Mouse (Mus musculus): ENCODE results near the gene Col6a2.

GRCm38 (mm10) chr10:76643446-76643845 is 20.0 kb upstream of the Col6a2 start:
- no peak for TF ChIP-seq CHD2 (IDR thresholded peaks at IDR 0.05; ENCODE audit: low read depth, low read length)
- no peak for TF ChIP-seq ZNF384 (IDR thresholded peaks at IDR 0.05; ENCODE audit: low read depth, low read length)
- TF ChIP-seq ZC3H11A (IDR thresholded peaks at IDR 0.05; ENCODE audit: borderline replicate concordance, low read depth, low read length), result no peak
- TF ChIP-seq MAFK (IDR thresholded peaks at IDR 0.05; ENCODE audit: insufficient read depth, low read depth, low read length), result no peak

All from ES-E14 (cell line).